Mouse (Mus musculus) G1E (cell line): ENCODE results near the gene Tmem132c. TPM values are rescaled to one million over a fixed set of nuclear protein-coding genes. Genes with fewer than 3 reads are reported as not detected.

Source experiments
- ATAC-seq: 2 replicates; pipeline ENCODE4 v1.8.0; 2016; ENCODE audit warnings: mild to moderate bottlenecking; ENCODE audit not compliant: insufficient number of reproducible peaks, poor library complexity, low FRiP score, severe bottlenecking; ENCODE audit errors: extremely low read depth
- DNase-seq: peaks from one replicate; pipeline ENCODE4 v3.0.0; 2012; ENCODE audit warnings: low spot score
- H3K27me3 ChIP-seq: 2 replicates; pipeline ENCODE4 v1.6.1; 2012; ENCODE audit warnings: mild to moderate bottlenecking, low read length, inconsistent platforms; ENCODE audit not compliant: insufficient read depth
- H3K36me3 ChIP-seq: replicated peaks from 2 replicates; pipeline ENCODE3; 2012; ENCODE audit warnings: mild to moderate bottlenecking, inconsistent platforms
- H3K4me1 ChIP-seq: 2 replicates; pipeline ENCODE4 v1.6.1; 2012; ENCODE audit warnings: low read depth, low read length, inconsistent platforms, mixed read lengths; ENCODE audit not compliant: insufficient read depth
- H3K4me3 ChIP-seq: 2 replicates; pipeline ENCODE4 v1.5.1; 2012; ENCODE audit warnings: low read depth, mild to moderate bottlenecking, inconsistent platforms, low read length, moderate library complexity, mixed read lengths
- H3K9me3 ChIP-seq: replicated peaks from 2 replicates; pipeline ENCODE4 v1.6.1; 2012; ENCODE audit warnings: inconsistent platforms
- CTCF ChIP-seq: IDR thresholded peaks from 2 replicates; pipeline ENCODE4 v1.5.1; 2012; ENCODE audit warnings: low read depth, low read length, inconsistent platforms, mixed read lengths
- GATA1 ChIP-seq: IDR thresholded peaks from 2 replicates; pipeline ENCODE4 v1.6.1; 2012; ENCODE audit warnings: borderline replicate concordance, low read length, inconsistent platforms, mixed read lengths
- GATA2 ChIP-seq: IDR thresholded peaks from 2 replicates; pipeline ENCODE4 v1.6.1; 2012; ENCODE audit warnings: low read depth, low read length, inconsistent platforms, borderline replicate concordance
- POLR2AphosphoS5 ChIP-seq: IDR thresholded peaks from 2 replicates; pipeline ENCODE4 v1.6.1; 2012; ENCODE audit warnings: low read depth, low read length, inconsistent platforms; ENCODE audit not compliant: insufficient replicate concordance
- TAL1 ChIP-seq: conservative IDR thresholded peaks from 2 replicates; pipeline ENCODE4 v1.6.1; 2012; ENCODE audit warnings: low read depth, low read length, inconsistent platforms, mixed read lengths
- polyA plus RNA-seq: library from polyadenylated mRNA; stranded (reverse); fragments of >175 nt; gene quantifications from 2 replicates; pipeline ENCODE4 v1.2.3, GENCODE M21; 2012
- total RNA-seq, 2 experiments: library from RNA; stranded (forward) in 1 of 2; stranded (reverse) in 1 of 2; fragments of 200-1000 nt in 1 of 2; fragments of >200 nt in 1 of 2; fragmentation: Nextera tagmentation in 1 of 2; gene quantifications; 2 replicates each; pipeline ENCODE4 v1.2.3; 2014 to 2017

Tmem132c gene
- total and polyA plus RNA-seq, 3 experiments = not detected

DNA sequence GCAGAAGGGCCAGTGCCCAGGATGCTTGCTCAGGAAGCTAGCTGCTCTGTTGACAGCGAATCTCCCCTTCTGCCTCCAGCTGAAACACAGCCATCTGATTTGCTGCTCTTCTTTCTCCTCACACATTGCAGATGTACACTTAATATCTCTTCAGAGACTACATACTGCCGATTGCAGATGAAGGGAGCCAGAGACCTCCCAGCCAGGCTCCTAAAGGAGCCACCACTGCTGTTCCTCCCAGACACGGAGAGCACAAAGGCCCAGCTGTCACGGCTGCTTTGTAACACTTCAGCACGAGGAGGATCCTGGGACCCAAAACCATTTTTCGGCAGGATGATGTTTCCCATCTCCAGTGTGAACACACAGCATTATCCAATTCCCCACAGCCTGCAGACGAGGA lies 255.3 kb downstream of the Tmem132c start:
- Histone ChIP-seq H3K27me3 (no peaks in the 10 kb centered on the region), H3K36me3 (no peaks in the 10 kb centered on the region), H3K4me3 (no peak overlapping the region), H3K9me3 (peaks cover 64% of the 10 kb centered on the region), H3K4me1 (no peaks in the 10 kb centered on the region)
- ATAC-seq (no peak), DNase-seq (no peak)
- TF ChIP-seq GATA1 = no peak
- no peak for TF ChIP-seq POLR2AphosphoS5
- TF ChIP-seq GATA2 = no peak
- TF ChIP-seq CTCF = no peak
- TF ChIP-seq TAL1 = no peak

DNA sequence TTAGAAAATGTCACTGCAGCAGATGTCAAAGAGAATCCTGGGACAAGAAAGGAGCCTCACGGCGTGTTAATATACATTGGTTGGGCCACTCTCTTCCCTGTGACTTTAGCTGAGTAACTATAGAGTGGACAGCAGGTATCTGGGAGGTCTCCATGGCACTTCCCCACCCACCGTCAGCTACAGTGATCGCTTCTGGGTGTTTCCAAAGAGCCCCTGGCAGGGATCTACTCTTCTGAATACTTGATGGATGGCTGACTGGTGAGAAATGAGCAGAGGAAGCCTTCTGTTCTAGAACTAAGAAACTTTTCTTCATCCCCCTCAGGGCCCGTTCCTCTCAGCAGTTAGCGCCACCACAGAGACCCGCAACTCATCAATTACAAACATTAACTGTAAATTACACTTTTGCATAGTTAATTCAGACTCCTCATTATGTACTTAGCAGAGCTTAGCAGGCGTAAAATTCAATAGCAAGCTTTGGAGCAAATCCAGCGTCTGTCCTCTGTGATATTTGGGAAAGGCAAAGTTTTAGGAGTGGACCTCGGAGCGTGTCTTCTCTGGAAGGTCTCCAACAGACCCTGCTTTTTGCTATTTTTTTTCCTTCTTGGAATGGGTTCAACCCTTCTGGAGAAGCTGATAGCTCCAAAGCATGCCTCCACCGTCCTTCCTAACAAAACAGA lies 257.7 kb downstream of the Tmem132c start:
- no peak for DNase-seq
- Histone ChIP-seq H3K4me1 (no peaks in the 10 kb centered on the region), H3K9me3 (peaks cover 55% of the 10 kb centered on the region), H3K4me3 (no peak overlapping the region), H3K36me3 (no peaks in the 10 kb centered on the region), H3K27me3 (no peaks in the 10 kb centered on the region)
- TF ChIP-seq TAL1 (no peak), CTCF (no peak), GATA2 (no peak), GATA1 (no peak), POLR2AphosphoS5 (no peak)
- ATAC-seq = no peak

DNA sequence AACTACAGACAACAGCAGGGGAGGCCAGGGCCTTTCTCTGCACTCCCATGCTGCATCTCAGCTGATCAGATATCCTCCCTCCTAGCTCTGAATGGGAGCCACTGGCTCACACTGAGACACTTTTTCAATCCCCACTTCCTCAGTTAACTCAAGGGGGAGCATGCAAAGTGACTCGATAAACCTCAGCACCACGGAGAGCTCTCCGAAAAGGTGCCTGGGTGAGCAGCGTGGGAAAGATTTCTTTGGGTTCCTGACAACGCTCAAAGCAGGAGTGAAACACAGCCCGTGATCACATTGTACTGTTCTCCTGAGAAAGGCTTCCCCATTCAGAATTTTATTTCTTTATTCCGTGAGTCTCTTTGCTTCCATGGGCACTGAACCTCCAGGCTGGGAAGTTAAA lies 261.2 kb downstream of the Tmem132c start:
- Histone ChIP-seq H3K27me3 (no peaks in the 10 kb centered on the region), H3K36me3 (no peaks in the 10 kb centered on the region), H3K4me1 (no peaks in the 10 kb centered on the region), H3K4me3 (no peak overlapping the region), H3K9me3 (peaks cover 57% of the 10 kb centered on the region)
- TF ChIP-seq GATA2 = no peak
- no peak for TF ChIP-seq POLR2AphosphoS5
- TF ChIP-seq CTCF = no peak
- no peak for TF ChIP-seq GATA1
- no peak for TF ChIP-seq TAL1
- ATAC-seq (no peak), DNase-seq (no peak)

DNA sequence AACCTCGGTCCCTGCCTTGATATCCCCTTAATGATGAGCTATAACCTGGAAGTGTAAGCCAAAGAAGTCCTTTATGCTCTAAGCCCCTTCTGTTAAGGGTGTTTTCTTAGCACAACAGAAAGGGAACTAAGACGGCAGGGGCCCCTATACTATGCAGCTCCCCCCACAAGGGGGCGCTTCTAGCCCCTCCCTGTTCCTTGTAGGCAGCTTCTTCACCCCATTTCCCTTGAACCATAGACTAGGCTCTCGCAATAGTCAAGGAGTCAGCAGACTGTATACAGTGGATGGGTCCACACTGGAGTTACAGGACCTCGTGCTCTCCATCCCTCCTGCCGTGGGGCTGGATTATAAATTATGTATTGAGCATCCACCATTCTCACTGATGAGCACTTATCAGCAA lies 264.1 kb downstream of the Tmem132c start:
- H3K27me3 ChIP-seq = no peaks in the 10 kb centered on the region
- TF ChIP-seq GATA2 (no peak), CTCF (no peak), GATA1 (no peak), POLR2AphosphoS5 (no peak), TAL1 (no peak)
- ATAC-seq (no peak), DNase-seq (no peak)
- no peaks in the 10 kb centered on the region for H3K4me1 ChIP-seq
- H3K4me3 ChIP-seq = no peak overlapping the region
- H3K9me3 ChIP-seq = peaks cover 49% of the 10 kb centered on the region
- no peaks in the 10 kb centered on the region for H3K36me3 ChIP-seq

DNA sequence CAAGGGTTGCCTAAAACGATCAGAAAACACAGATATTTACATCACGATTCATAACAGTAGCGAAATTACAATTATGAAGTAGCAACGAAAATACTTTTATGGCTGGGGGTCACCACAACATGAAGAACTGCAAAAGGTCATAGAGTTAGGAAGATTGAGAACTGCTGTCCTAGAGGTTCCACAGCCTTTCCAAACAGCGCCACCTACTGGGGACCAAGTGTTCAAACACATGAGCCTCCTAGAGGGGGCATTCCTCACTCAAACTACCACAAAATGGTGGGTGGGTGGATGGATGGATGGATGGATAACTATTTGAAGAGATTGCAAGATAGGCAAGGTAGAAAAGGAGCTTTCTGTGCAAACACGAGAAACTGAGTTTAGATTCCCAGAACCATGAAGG lies 270.0 kb downstream of the Tmem132c start:
- TF ChIP-seq GATA2 = no peak
- no peak for TF ChIP-seq GATA1
- no peak for TF ChIP-seq TAL1
- TF ChIP-seq CTCF = no peak
- TF ChIP-seq POLR2AphosphoS5 = no peak
- ATAC-seq = no peak
- Histone ChIP-seq H3K4me1 (no peaks in the 10 kb centered on the region), H3K27me3 (no peaks in the 10 kb centered on the region), H3K36me3 (no peaks in the 10 kb centered on the region), H3K4me3 (no peak overlapping the region), H3K9me3 (peaks cover 68% of the 10 kb centered on the region)
- no peak for DNase-seq

DNA sequence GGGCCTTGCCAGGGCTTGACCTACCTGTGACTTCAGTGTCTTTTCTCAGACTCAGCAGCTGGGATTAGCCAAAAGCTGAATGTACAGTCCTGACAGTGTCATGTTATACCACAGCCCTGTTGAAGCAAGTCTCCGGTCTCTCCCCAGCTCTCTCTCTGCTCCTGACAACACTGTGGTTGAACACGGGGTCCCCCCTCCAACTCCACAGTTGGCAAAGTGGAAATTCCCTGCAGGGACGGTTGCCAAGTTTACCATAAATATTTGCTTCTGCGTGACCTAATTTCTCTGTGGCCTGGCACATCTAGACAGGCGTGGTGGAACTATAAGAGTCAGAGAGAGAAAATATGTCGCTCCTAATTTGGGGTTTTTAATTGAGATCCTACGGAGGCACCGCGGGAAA lies 274.4 kb downstream of the Tmem132c start:
- no peak for DNase-seq
- Histone ChIP-seq H3K4me3 (no peak overlapping the region), H3K36me3 (no peaks in the 10 kb centered on the region), H3K9me3 (peaks cover 74% of the 10 kb centered on the region), H3K4me1 (no peaks in the 10 kb centered on the region), H3K27me3 (no peaks in the 10 kb centered on the region)
- TF ChIP-seq GATA1 (no peak), TAL1 (no peak), POLR2AphosphoS5 (no peak), CTCF (no peak), GATA2 (no peak)
- no peak for ATAC-seq
